Mouse (Mus musculus) adrenal gland, postnatal 0 days (tissue): Measurements from ENCODE around the gene Olfr733. TPM values are rescaled to one million over a fixed set of nuclear protein-coding genes. Genes with fewer than 3 reads are reported as not detected.

Source experiments
- polyA plus RNA-seq: library from polyadenylated mRNA; unstranded; fragments of >200 nt; fragmentation: Nextera tagmentation; extraction: Ambion mirVana; gene quantifications from 2 replicates; pipeline ENCODE4 v1.2.1, GENCODE M21; 2015

Olfr733 gene
- polyA plus RNA-seq, result not detected in 2 replicates

DNA sequence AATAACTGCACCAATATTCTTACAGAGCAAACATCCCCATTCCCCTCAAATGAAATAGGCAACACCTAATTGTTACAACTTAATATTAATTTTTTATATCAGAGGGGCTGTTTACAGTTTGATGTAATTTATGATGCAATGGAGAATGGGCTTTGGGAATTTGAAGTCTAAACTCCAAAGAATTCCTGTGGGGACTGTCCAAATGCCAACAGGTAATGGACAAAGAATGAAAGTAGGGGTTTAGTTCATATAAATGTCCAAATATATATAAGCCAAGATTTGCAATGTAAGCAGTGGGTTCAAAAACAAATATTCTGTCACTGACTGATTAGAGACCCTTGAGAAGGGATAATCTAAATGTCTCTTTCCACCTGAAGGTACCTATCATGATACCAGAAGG is at the start of gene Olfr733:
TSS of gene Olfr733 (minus strand) at position 101 of the 400 bp plus-strand sequence.

DNA sequence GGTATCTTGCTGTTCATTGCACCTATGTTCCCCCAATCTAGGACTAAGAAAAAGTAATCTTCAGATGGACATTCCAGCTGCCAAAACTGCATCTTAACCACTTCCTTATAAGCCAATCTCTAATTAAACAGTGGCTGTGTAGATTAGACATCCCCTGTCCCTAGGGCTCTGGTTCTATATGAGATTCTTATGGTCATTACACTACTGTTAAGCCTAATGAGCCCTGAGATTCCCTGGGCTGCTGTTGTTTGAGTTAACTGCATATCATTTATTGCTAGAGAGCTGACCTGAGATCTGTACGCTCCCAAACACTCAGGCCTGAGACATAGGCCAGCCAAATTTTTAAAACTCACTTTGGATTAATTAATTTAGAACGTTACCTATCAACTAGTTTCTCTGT is 47.5 kb upstream of the Olfr733 start, which contains the start of gene Olfr735:
TSS of gene Olfr735 (minus strand) at position 77 of the 400 bp plus-strand sequence.

DNA sequence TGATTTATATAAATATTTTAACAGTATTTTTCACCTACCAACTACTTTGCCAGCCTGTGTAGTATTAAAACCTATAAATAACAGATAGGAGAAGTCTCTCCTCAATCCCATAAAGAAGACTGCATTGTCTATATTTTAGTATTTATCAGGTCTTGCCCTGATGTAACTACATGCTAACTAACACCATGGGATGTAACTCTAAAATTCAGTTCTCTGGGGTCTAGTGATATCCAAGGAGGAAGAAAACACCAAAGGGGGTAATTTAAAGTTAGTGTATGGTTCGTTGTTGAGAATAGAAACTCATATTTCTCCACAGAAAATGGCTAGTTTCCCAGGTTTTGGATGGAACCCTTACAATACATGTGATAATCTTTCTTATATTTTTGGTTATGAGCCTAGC is 25.3 kb upstream of the Olfr733 start, which contains the start of gene Olfr734:
TSS of gene Olfr734 (minus strand) at position 101 of the 400 bp plus-strand sequence.

DNA sequence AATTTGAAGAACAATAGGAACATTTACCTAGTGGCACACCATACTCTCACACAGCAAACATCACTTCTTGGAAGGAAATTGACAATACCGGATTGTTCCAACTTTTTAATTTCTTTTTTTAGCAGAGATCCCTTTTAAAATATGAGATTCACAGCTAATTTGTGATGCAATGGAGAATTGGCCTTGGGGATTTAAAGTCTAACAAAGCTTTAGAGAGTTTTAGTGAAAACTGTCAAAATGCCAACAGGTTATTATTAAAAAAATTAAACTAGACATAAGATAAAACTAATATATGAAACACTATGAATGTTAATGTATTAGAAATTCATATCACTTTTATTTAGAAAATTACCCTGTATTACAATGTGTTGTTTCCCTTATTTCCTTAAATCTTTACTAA is 17.2 kb downstream of the Olfr733 start, which contains the start of gene Olfr732:
TSS of gene Olfr732 (minus strand) at position 101 of the 400 bp plus-strand sequence.

Other genes with a start within 250 kb of the Olfr733 start
- gene Olfr726, start 210.6 kb downstream of the Olfr733 start, polyA plus RNA-seq, result not detected in 2 replicates
- gene Olfr727, start 178.3 kb downstream of the Olfr733 start, polyA plus RNA-seq, result not detected in 2 replicates
- not detected in 2 replicates for gene Olfr728, start 158.8 kb downstream of the Olfr733 start, polyA plus RNA-seq
- gene Olfr729, start 148.6 kb downstream of the Olfr733 start, polyA plus RNA-seq, result not detected in 2 replicates
- not detected in 2 replicates for gene Olfr730, start 113.3 kb downstream of the Olfr733 start, polyA plus RNA-seq
- not detected in 2 replicates for gene Olfr731, start 59.7 kb downstream of the Olfr733 start, polyA plus RNA-seq
- not detected in 2 replicates for gene Olfr732, start 17.3 kb downstream of the Olfr733 start, polyA plus RNA-seq
- not detected in 2 replicates for gene Olfr734, start 25.2 kb upstream of the Olfr733 start, polyA plus RNA-seq
- not detected in 2 replicates for gene Olfr735, start 47.4 kb upstream of the Olfr733 start, polyA plus RNA-seq
- gene Tlr11, start 56.4 kb upstream of the Olfr733 start, polyA plus RNA-seq, result not detected in 2 replicates
- not detected in 2 replicates for gene Olfr736, start 79.6 kb upstream of the Olfr733 start, polyA plus RNA-seq
- gene Olfr738, start 106.0 kb upstream of the Olfr733 start, polyA plus RNA-seq, result not detected in 2 replicates
- not detected in 2 replicates for gene Olfr739, start 117.1 kb upstream of the Olfr733 start, polyA plus RNA-seq
- not detected in 2 replicates for gene Olfr740, start 144.0 kb upstream of the Olfr733 start, polyA plus RNA-seq
- gene Olfr741, start 171.2 kb upstream of the Olfr733 start, polyA plus RNA-seq, result not detected in 2 replicates
- not detected in 2 replicates for gene Olfr742, start 202.1 kb upstream of the Olfr733 start, polyA plus RNA-seq
- gene Olfr743, start 220.3 kb upstream of the Olfr733 start, polyA plus RNA-seq, result not detected in 2 replicates